Mouse (Mus musculus) right cerebral cortex, adult 2 months (tissue): ENCODE measurements around the gene Smagp.

Experiments used
- DNase-seq, 2 experiments: peaks; one replicate each; pipeline ENCODE4 v3.0.0; 2021 to 2022; ENCODE audit warnings: low spot score in 2 of 2

Smagp gene

GRCm38 (mm10) chr15:100590436-100590835, 46.3 kb downstream of the Smagp start:
- no peak for DNase-seq

DNA sequence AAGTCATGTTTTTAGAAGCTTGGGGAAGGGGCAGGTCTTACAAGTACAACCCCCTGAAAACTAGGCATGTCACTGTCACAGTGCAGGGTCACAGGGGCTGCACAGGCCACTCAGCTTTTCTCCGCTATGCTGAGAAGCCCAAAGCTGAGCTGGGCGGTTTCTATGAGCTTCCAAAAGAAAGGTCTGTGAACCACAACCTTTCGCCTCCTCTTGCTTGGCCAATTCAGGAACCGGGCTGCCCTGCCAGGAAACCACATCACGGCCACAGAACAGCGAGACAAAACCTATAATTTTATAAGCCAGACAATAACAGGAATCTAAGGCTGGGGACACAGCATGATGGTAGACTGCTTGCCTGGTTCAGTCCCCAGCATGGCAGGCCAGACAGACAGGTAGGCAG, 48.4 kb downstream of the Smagp start:
- DNase-seq, result no peak

DNA sequence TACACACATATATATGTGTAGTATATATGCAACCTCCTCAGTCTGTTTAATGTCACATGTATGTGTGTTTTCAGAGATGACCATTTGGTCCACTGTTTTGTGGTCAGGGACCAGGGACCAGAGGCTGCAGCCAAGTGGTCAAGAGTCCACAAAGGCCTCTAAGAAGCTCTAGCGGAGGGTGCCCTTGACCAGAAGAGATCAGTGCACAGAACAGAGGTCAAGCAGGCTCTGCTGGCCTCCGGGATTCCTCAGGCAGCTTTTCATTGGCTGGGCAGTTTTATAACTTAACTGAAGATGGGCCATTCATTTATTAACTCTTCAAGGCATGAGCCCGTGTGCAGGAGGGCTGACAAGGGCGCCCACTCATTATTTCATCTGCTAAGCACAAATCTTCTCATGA, 49.6 kb downstream of the Smagp start:
- DNase-seq, result no peak

GRCm38 (mm10) chr15:100585931-100586330, 50.8 kb downstream of the Smagp start:
- no peak for DNase-seq

DNA sequence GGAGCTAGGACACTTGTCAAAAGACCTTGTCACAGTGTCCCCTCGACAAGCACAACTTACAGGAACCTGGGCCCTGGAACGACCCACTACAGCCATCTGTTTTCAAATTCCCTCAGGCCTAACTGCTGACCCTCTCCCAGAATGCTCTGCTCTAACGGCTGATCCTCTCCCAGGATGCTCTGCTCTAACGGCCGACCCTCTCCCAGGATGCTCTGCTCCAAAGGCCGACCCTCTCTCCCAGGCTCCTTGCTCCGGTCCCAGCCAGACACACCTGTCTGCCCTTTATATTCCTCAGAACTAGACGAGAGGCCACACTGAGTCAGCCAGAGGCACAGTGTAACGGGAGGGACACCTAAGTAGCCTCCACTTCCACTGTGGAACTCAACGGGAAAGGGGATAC, 56.6 kb downstream of the Smagp start:
- no peak for DNase-seq

GRCm38 (mm10) chr15:100577972-100578371, 58.8 kb downstream of the Smagp start:
- no peak for DNase-seq

- no peak for DNase-seq
Measured at GRCm38 (mm10) chr15:100576810-100577209, 59.9 kb downstream of the Smagp start.

- DNase-seq, result no peak
Measured at GRCm38 (mm10) chr15:100576392-100576791, 60.3 kb downstream of the Smagp start.

DNA sequence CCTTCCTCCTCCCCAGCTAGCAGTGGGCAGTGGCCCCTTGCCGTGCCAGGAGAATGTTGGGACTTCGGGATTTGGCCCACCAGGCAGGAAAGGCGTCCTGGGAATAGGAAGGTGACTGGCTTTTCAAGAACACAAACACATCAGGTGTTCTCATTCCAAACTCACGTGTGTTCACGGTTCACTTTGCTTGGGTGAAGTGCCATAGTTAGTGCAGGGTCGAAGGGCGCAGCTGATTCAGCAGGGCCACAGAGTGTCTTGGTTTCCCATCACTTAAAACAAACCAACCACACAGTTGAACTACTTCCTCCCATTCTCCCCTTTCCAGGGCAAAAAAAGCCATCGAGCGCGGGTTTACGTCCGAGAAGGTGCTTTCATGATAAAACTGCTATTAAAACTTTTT, 61.4 kb downstream of the Smagp start:
- no peak for DNase-seq

GRCm38 (mm10) chr15:100574378-100574777, 62.4 kb downstream of the Smagp start:
- DNase-seq, result no peak

DNA sequence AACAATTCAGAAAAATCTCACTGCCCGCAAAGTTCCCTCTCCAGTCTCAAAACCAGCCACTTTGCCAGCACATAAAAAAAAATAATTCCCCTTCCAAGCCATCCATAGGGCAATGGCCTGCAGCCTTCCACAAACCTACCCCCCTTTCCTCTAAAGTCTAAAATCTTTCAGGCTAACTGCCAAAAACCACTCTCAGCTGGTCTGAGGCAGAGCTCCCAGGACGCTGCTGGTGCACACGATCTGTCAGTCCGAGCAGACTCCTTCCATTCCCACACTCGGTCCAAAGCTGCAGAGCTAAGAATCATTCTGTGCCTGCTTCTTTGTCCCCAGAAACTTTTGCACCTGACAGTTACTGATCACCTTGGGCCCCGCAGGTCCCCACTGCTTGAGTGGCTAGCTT, 62.8 kb downstream of the Smagp start:
- DNase-seq, result no peak
